In the genomic region with DNA sequence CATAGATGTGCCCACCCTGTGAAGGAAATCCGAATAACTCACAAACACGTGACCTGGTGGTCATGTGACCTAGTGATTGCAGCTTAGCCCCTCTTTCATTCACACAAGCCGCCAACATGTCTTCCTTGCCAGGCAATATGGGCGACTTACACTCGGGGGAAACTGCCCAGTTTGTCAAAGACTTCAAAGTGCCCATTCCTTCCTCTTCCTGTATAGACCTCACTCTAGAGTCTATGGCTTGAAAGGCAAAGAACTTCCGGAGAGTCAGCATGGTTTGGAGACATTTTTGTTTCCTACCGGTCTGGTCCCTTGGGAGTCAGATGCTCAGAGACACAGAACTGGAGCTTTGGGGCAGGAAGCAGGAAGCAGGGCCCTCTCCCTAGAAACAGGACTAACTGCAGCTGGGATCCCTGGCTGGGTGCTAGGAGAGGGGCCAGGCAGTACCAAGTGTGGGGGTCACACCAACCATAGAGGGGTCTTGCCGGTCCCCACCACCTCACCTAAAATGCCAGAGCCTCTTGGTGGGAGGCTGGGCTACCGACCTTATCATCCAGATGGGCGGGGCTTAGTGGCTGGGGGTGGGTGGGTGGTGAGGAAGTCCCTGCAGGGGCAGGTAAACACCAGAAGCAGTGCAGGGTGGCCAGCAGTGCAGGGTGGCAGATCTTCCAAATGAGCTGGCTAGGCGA, we compare ENCODE assay signal across 8 mouse cellular contexts. TPM values are rescaled to one million over a fixed set of nuclear protein-coding genes. Genes with fewer than 3 reads are reported as not detected.
DNase-seq lines count a peak whose midpoint lies in the region; ATAC-seq lines count a peak whose summit lies in the region.

No protein-coding gene starts in this region.

- H3K4me2 ChIP-seq in forebrain, embryonic 16.5 days (ENCODE audit: low read length) = peak overlapping the region; percentile 68
- peak overlapping the region; percentile 41 for H3K4me2 ChIP-seq in liver, embryonic 16.5 days (ENCODE audit: low read depth, low read length)

- ATAC-seq in forebrain, embryonic 16.5 days = no peak
- ATAC-seq in inflammation-experienced regulatory T-cells, adult 6 months = peak; percentile 35
- ATAC-seq in liver, embryonic 16.5 days (ENCODE audit: low read depth) = no peak
- ATAC-seq in megakaryocyte progenitor cell, adult 5-6 weeks (replicated peaks; ENCODE audit: poor library complexity) = no peak

- peaks cover 20% of the 10 kb centered on the region for H3K4me1 ChIP-seq in forebrain, embryonic 16.5 days (replicated peaks; ENCODE audit: control insufficient read depth, insufficient read depth, low read length)
- H3K4me1 ChIP-seq in liver, embryonic 16.5 days (ENCODE audit: control insufficient read depth, low read depth, low read length) = peaks cover 5% of the 10 kb centered on the region

- H3K36me3 ChIP-seq in forebrain, embryonic 16.5 days (ENCODE audit: control insufficient read depth, insufficient read depth) = no peaks in the 10 kb centered on the region
- no peaks in the 10 kb centered on the region for H3K36me3 ChIP-seq in liver, embryonic 16.5 days (ENCODE audit: control insufficient read depth, insufficient read depth)

- H3K27me3 ChIP-seq in forebrain, embryonic 16.5 days (replicated peaks; ENCODE audit: control insufficient read depth, insufficient read depth, low read length) = no peaks in the 10 kb centered on the region
- no peaks in the 10 kb centered on the region for H3K27me3 ChIP-seq in liver, embryonic 16.5 days (ENCODE audit: control insufficient read depth, insufficient read depth, low read depth, low read length)

- no peaks in the 10 kb centered on the region for H3K9me3 ChIP-seq in forebrain, embryonic 16.5 days (ENCODE audit: control insufficient read depth, low read length)
- H3K9me3 ChIP-seq in liver, embryonic 16.5 days (replicated peaks; ENCODE audit: control insufficient read depth, low read length) = no peaks in the 10 kb centered on the region

- peak overlapping the region; percentile 35; the same call in 1 of the 2 replicates for H3K27ac ChIP-seq in forebrain, embryonic 16.5 days (ENCODE audit: low read length)
- H3K27ac ChIP-seq in liver, embryonic 16.5 days (ENCODE audit: low read length) = peak overlapping the region; percentile 24; the same call in 1 of the 2 replicates

- H3K4me3 ChIP-seq in forebrain, embryonic 16.5 days (replicated peaks; ENCODE audit: low read length) = peak overlapping the region; percentile 42
- peak overlapping the region; percentile 38 for H3K4me3 ChIP-seq in liver, embryonic 16.5 days (ENCODE audit: low read depth, low read length)

- DNase-seq in thymus, postnatal 0 days (ENCODE audit: low spot score) = peak; percentile 39
- DNase-seq in thymus, postnatal 36 days = no peak
- DNase-seq in testis, postnatal 10 days (ENCODE audit: low spot score) = peak; percentile 58
- no peak for DNase-seq in ovary, adult 18-20 months (ENCODE audit: low spot score)

- 51% methylated on average over 11 of the region's 11 CpGs for WGBS in forebrain, embryonic 16.5 days
- 19% methylated on average over 11 of the region's 11 CpGs for WGBS in liver, embryonic 16.5 days (ENCODE audit: insufficient replicate concordance)

- peak overlapping the region; percentile 70 for H3K9ac ChIP-seq in forebrain, embryonic 16.5 days (replicated peaks; ENCODE audit: low read depth, low read length)
- no peak overlapping the region for H3K9ac ChIP-seq in liver, embryonic 16.5 days (ENCODE audit: low read depth, low read length)

RNA-seq across cellular contexts. Expression of gene C1qtnf6, which starts 2.3 kb away (rescaled TPM):
- polyA plus RNA-seq in thymus, postnatal 0 days (2015; fragmentation: Nextera tagmentation; extraction: Ambion mirVana) = 6.5 and 9.1 TPM in 2 replicates
- polyA plus RNA-seq in forebrain, embryonic 16.5 days (2015; fragmentation: Nextera tagmentation; extraction: Ambion mirVana) = 5.6 and 6.4 TPM in 2 replicates
- 10 to 100 TPM in 1 of 3 experiments, 1 to 10 TPM in 2; 7.7 to 24.3 (median 8.0) TPM for polyA plus RNA-seq in inflammation-experienced regulatory T-cells, adult 6 months (2017; shearing (Covaris generic))
- 3.6 and 5.3 TPM in 2 replicates for polyA plus RNA-seq in liver, embryonic 16.5 days (2015; fragmentation: Nextera tagmentation; extraction: Ambion mirVana)
- total RNA-seq in megakaryocyte progenitor cell, adult 5-6 weeks (2015) = 4.8 and 5.3 TPM in 2 replicates
- total RNA-seq in megakaryocyte progenitor cell, adult 5-6 weeks (2017) = 0.30 and 0.46 TPM in 2 replicates

RNA-seq across cellular contexts. Expression of gene Sstr3, which starts 15.6 kb away (rescaled TPM):
- 0.03 and 0.05 TPM in 2 replicates for polyA plus RNA-seq in thymus, postnatal 0 days (2015; fragmentation: Nextera tagmentation; extraction: Ambion mirVana)
- 1.1 and 1.8 TPM in 2 replicates for polyA plus RNA-seq in forebrain, embryonic 16.5 days (2015; fragmentation: Nextera tagmentation; extraction: Ambion mirVana)
- polyA plus RNA-seq in inflammation-experienced regulatory T-cells, adult 6 months (2017; shearing (Covaris generic)) = under 1 TPM in 1 of 3 experiments, not detected in 2; 0.17 TPM
- polyA plus RNA-seq in liver, embryonic 16.5 days (2015; fragmentation: Nextera tagmentation; extraction: Ambion mirVana) = 0.02 TPM in 1 of 2 replicates, not detected in the other
- total RNA-seq in megakaryocyte progenitor cell, adult 5-6 weeks (2015) = not detected in 2 replicates
- not detected in 2 replicates for total RNA-seq in megakaryocyte progenitor cell, adult 5-6 weeks (2017)

RNA-seq across cellular contexts. Expression of gene Il2rb, which starts 33.8 kb away (rescaled TPM):
- polyA plus RNA-seq in thymus, postnatal 0 days (2015; fragmentation: Nextera tagmentation; extraction: Ambion mirVana) = 10.3 and 12.2 TPM in 2 replicates
- not detected in 2 replicates for polyA plus RNA-seq in forebrain, embryonic 16.5 days (2015; fragmentation: Nextera tagmentation; extraction: Ambion mirVana)
- 100 to 1,000 TPM; 427 to 674 (median 450) TPM for polyA plus RNA-seq in inflammation-experienced regulatory T-cells, adult 6 months (2017; shearing (Covaris generic))
- 0.63 and 1.1 TPM in 2 replicates for polyA plus RNA-seq in liver, embryonic 16.5 days (2015; fragmentation: Nextera tagmentation; extraction: Ambion mirVana)
- 0.54 TPM in 2 replicates for total RNA-seq in megakaryocyte progenitor cell, adult 5-6 weeks (2015)
- total RNA-seq in megakaryocyte progenitor cell, adult 5-6 weeks (2017) = 0.04 and 0.10 TPM in 2 replicates

RNA-seq across cellular contexts. Expression of gene Rac2, which starts 43.7 kb away (rescaled TPM):
- 662 and 779 TPM in 2 replicates for polyA plus RNA-seq in thymus, postnatal 0 days (2015; fragmentation: Nextera tagmentation; extraction: Ambion mirVana)
- polyA plus RNA-seq in forebrain, embryonic 16.5 days (2015; fragmentation: Nextera tagmentation; extraction: Ambion mirVana) = 3.6 and 5.1 TPM in 2 replicates
- 1,000 to 10,000 TPM; 2,973 to 4,396 (median 4,109) TPM for polyA plus RNA-seq in inflammation-experienced regulatory T-cells, adult 6 months (2017; shearing (Covaris generic))
- polyA plus RNA-seq in liver, embryonic 16.5 days (2015; fragmentation: Nextera tagmentation; extraction: Ambion mirVana) = 108 and 121 TPM in 2 replicates
- 402 and 432 TPM in 2 replicates for total RNA-seq in megakaryocyte progenitor cell, adult 5-6 weeks (2015)
- total RNA-seq in megakaryocyte progenitor cell, adult 5-6 weeks (2017) = 164 and 243 TPM in 2 replicates

Comparison
In these comparisons a context has a peak if more than half of its experiments do, and no peak if none do; other contexts are left out.
1. DNase-seq: peak in thymus, postnatal 0 days (single experiment) and testis, postnatal 10 days (single experiment); none in thymus, postnatal 36 days (0 of 2) and ovary, adult 18-20 months (single experiment).
2. RNA of gene Il2rb, which starts 33.8 kb away (polyA plus RNA-seq): 427 to 674 TPM in inflammation-experienced regulatory T-cells, adult 6 months; 10.3 to 12.2 TPM in thymus, postnatal 0 days, 0.63 to 1.1 TPM in liver, embryonic 16.5 days and not detected in forebrain, embryonic 16.5 days; every median in the first group is over 10 times any median in the second.